Mouse (Mus musculus) Muller cell, postnatal 12 days (primary cell): ENCODE data around the gene Ccdc6.

Source experiments
- DNase-seq: peaks from one replicate; pipeline ENCODE4 v3.0.0-alpha.2; 2015; ENCODE audit errors: inconsistent ontology term

Ccdc6 gene

DNA sequence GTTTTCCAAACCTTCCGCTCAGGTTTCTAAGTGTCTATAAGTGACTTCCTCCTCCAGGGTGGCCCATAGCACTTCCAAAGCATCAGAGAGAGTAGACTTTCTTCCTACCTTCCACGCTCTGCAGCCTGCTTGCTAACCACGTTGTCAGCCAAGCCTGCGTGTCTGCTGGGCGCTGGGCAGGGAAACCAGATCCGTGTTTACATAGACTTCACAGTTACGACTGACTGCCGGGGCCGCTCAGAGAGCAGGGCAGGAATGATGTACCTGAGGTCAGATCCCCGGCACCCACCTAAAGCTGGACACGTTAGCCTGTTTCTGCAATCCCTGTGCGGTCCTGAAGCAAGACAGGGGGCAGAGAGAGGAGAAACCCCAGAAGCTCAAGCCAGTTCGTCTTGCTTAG lies 71.5 kb downstream of the Ccdc6 start:
- DNase-seq = no peak

DNA sequence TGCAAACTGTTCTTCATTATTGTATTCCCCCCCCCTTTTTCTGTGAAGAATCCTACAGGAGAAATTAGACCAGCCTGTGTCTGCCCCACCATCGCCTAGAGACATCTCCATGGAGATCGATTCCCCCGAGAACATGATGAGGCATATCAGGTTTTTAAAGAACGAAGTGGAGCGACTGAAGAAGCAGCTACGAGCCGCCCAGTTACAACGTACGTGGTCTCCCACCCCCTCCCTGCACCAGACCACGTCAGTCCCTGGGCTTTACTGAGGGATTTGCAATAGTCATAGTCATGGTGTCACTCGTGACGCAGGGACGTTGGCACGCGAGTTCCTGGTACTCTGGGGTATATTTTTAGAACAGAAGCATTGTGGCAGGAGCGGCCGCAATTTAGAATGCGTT lies 72.1 kb downstream of the Ccdc6 start:
- DNase-seq = no peak

DNA sequence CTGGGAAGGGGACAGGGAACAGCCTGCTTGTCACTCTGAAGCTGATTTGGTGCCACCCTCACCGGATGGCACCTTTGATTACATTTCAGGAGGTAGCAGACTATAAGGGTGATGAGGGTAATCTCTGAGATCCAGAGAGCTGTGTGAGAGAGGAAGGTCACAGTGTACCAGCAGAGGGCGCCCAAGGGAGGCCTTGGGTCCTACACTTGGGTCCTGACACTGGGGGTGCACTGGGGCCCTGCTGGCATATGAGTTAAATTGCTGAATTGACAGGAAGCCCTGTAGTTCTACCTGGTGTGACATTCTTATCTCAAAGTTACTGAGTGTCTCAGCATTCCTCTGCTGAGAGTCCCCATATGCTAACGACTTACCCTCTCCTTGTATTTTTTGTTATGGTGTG lies 76.4 kb downstream of the Ccdc6 start:
- DNase-seq = peak; percentile 44

DNA sequence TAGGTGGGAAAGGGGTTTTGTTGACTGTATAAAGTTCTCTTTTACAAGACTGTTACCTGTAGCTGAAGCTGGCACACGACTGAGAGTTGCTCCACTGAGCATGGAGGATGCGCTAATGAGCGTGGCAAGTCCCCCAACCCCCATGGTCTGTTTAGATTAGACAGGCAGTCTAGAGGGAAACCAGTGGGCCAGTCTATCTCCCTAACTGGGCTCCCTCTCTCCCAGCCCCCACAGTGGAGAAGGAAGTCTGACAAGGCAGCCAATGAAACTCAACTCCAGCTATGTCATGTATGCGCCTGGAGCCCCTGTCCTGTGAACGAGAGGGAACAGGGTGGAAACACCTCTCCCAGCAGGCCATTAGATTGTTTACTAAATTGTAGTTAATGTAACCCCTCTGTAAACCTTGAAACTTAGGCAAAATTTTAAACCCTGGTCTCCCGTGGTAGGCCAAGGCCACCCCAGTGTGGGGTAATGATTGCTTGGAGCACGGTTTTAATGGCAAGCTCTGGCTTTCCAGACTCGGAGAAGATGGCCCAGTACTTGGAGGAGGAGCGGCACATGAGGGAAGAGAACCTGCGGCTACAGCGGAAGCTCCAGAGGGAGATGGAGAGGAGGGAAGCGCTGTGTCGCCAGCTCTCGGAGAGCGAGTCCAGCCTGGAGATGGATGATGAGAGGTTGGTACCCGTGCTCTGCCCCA lies 77.7 kb downstream of the Ccdc6 start:
- DNase-seq = no peak

DNA sequence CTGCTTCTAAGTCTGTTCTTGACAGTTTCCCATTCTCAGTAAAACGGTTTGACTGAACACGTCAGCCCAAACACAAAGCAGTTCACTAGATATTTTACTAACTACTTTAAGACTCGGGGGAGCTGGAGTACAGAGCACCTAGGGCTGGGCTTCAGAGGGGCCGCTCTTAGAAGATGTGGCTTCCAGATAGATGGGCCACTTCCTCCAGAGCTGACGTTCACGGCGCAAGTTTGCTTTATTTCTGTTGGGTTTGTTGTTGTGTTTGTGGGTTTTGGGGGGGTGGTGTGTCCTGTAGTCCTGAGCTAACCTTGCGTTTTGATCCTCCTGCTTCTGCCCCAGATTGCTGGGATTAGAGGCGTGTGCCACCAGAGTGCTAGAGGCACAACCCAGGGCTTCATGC lies 83.8 kb downstream of the Ccdc6 start:
- no peak for DNase-seq

DNA sequence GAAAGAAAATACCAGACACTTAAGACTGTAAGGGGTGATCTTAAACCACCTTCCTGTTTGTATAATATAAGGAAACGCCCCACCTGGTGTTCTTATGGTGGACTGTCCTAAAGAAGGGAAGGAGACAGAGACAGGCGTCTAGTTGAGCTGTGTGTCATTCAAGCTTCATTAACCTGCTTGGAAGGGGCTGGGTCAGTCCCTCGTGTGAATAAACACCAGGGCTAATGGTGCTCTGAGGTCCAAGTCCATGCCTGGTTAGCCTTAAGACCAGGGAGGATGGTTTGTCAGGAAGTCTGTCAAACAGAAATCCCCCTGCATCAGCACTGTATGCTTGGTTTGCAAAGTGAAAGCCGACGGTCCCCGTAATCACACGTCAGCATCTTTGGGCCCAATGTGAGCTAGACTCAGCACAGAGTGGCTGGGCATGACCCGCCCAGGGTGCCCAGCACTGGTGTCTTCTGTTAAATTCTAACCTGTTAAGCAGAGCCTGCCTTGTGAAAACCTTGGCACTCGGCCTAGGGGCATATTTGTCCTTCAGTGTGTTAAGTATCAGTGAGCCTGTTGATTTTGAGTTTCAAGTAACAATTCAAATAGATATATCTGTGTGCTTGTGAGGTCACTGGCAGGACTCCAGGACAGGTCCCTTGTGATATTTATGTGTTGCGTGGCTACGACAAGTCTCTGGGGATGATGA lies 84.5 kb downstream of the Ccdc6 start:
- DNase-seq = no peak

DNA sequence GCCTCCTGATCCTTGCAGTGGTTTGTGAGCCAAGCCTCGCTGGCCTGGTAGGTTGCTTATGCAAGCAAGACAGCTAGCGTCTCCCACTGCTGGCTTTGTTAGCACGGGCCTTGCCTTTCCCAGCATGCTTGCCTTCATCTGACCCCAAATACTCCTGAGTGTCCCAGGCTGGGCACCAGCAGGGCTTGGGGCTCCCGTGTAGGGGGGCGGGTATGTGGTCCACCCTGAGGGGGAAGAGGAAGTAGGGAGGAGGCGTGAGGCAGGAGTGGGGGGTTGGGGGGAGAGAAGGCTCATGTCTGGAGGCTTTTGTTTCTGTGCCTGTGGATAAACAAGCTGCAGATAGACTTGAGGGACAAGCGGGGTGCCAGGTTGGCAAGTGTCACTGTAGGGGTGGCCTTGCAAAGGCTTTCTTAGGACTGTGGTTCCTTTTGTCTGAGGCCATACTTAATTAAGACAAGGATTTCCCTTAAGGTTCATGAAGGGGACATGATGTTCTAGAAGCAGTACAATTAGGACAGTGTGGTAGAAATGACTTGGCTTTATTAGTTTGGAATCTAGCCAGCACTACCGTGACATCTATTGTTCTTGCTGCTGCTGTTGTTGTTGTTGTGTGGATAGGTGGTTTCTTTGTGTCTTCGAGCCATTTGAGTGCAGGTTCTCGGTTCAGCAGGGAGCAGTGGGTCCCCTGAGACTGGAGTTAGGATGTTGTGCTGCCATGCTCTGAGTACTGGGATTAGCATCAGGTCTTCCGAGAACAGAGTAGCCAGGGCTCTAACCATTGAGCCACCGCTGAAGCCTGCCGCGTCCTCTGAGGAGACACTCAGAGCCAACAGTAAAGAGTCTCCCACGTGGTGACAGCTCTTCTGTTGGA lies 86.5 kb downstream of the Ccdc6 start:
- peak; percentile 38 for DNase-seq

DNA sequence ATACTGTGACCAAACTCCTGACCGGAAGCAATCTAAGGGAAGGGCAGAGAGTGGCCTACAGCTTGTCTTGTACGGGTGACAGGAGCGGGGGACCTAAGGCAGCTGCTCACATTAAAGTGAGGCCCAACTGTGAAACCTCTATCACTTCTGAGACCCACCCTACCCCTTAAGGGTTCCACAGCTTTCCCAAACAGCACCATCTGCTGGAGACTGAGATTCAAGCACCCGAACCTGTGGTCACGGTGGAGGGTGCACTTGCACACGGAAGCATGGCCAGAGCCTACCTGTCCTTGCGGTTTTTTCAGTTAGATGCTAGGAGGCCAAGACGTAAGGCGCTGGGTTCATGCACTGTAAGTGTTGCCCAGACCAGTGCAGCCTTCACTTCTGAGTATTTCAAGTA lies 89.2 kb downstream of the Ccdc6 start:
- no peak for DNase-seq

DNA sequence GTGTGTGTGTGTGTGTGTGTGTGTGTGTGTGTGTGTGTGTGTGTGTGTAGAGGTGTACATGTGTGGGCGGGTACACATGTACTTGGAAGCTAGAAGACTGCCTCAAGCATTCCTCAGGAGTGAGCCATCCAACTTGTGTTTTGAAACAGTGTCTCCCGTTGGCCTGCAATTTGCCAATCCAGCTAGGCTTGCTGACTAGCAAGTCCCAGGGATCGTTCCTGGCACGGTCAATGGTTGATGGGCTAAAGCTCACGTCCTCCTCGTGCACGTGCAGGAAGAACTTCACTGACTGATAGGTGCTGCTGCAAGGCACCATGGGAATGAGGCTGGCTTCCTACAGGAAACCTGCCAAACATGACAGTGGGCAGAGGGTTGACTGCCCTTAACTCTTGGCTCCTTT lies 89.7 kb downstream of the Ccdc6 start:
- no peak for DNase-seq

DNA sequence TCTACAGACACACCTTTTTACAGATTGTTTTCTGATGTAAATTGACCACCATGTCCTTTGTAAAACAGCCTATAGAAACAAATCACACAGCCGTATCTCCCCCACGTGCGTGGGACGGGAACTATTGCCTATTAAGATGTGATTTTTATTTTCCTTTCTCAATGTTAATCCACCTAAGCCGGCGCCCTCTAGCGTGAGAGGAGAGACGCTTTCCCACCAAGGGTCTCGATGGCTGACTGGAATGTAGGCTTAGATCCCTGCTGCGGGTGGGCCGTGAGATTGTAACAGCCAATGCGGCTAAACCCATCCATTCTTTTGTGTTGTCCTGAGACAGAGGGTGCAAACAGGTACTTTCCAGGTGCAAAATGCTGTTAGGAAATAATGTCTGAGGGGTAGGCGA lies 92.9 kb downstream of the Ccdc6 start:
- no peak for DNase-seq

DNA sequence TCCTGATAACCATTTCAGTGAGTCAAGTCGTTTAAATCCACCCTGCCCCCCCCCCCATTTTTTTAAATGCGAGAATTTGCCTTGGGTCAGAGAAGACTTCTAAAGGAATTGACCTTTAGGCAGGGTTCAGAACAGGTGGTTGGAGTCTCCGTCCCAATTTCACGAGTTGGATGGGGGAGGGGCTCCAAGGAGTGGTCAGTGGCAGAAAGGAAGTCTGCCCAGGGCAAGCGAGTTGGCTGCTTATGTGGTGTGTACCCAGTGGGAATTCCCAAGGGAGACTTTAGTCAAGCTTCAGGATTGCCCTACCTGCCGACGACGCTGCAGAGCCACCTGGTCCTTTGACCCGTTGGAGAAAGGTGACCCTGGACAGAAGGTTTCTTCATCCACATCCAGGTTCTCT lies 97.4 kb downstream of the Ccdc6 start:
- DNase-seq = no peak

DNA sequence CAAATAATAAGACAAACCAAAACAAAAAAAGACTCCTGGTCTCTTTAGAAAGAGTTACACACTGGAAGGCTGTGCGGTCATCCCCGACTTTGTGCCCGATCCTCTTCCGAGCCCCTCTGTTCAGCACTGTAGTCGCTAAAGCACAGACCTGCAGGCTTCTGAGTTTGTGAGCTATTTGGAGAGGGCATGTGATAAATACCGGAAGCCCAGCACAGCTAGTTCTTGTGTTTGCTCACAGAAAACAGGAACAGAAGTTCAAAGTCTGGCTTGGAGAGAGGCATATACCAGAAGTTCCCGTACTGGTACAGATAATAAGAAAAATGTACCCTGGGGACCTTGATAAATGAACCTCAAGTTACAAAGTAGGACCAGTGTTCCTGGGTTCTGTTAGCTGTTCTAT lies 98.4 kb downstream of the Ccdc6 start:
- no peak for DNase-seq

DNA sequence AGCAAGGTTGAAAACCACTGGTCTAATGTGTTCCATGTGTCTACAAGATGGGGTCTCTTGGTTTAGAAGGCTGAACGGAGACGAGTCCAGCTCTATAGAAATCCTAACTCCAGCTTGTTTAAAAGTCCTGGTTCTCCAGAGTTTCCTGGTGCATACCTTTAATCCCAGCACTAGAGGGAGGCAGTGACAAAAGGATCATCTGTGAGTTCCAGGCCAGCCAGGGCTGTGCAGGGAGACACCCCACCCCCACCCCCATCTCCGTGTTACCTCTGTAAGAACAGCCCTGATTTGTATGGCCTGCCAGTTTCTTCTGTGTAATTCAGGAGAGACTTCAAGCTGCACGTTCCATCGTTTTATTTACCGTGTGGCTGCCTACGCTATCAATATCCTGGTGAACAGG lies 98.9 kb downstream of the Ccdc6 start:
- peak; percentile 56 for DNase-seq

DNA sequence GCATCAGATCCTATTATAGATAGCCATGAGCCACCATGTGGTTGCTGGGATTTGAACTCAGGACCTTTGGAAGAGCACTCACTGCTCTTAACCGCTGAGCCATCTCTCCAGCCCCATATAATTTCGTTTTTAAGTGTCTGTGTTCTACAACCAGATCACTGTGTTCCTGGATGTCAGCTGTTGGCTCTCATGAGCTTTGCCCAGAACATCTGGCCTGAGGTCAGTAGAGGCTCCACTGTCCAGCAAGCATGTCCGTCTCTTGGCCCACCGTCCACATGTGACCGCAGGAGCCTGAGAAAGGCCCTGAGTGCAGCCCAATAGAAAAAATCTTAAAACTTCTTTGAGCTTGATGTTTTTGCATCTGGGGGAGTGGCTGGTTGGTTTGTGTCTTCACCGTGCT lies 99.7 kb downstream of the Ccdc6 start:
- DNase-seq = no peak

DNA sequence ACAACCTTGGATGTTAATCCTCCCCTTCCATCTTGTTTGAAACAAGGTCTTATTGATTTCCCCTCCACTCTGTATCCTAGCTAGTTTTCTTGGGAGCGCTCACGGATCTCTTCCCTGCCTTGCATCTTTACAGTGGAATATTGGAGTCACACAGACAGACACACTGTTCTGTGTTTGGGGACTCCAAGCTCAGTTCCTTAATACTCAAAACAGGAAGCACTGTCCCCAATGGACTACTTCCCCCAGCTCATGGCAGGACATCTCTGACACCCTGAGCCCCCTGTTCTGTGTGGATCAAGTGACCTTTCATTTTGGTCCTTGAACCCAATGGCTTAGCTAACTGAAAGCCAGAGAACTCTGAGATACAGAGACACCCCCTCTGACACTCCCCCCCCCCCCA lies 100.7 kb downstream of the Ccdc6 start:
- no peak for DNase-seq

DNA sequence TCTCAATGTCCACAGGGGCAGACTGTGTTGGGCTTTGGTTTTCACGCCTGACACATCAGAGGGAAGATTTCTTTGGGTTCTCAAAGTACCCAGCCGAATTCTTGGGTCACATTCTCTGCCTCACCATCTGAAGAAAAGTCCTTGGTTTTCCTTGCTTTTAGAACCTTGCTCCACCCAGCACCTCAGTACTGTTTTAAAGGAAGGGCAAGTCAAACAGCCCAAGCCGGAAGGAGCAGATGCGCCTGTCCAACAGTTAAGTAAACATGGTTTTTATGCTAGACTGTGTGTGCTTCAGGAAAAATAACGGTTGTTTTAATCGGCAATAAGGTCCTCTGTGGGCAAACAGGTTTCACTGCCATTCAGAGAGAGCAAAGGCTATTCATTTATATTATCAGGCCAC lies 101.1 kb downstream of the Ccdc6 start:
- DNase-seq = no peak

DNA sequence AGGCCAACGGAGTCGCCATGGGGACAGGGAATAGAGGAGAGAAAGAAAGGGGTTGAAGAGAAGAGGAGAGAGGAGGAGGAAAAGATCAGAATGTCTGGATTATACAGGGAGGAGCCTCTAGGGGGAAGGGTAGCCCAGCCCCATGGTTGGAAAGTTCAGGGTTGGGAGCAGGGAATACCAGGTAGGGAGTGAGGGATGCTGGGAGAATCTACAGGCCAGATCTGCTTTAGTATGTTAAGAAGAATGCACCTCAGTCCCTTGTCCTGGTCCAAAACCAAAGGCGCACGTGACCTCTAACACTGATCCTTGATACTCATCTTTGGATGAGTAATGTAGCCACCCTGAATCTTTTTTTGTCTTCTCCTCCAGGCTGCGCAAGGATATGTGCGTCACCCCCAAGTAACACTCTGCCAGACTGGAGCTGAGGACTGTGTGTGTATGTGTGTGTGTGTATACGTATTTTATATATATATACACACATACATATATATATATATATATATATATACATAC lies 102.1 kb downstream of the Ccdc6 start:
- no peak for DNase-seq

DNA sequence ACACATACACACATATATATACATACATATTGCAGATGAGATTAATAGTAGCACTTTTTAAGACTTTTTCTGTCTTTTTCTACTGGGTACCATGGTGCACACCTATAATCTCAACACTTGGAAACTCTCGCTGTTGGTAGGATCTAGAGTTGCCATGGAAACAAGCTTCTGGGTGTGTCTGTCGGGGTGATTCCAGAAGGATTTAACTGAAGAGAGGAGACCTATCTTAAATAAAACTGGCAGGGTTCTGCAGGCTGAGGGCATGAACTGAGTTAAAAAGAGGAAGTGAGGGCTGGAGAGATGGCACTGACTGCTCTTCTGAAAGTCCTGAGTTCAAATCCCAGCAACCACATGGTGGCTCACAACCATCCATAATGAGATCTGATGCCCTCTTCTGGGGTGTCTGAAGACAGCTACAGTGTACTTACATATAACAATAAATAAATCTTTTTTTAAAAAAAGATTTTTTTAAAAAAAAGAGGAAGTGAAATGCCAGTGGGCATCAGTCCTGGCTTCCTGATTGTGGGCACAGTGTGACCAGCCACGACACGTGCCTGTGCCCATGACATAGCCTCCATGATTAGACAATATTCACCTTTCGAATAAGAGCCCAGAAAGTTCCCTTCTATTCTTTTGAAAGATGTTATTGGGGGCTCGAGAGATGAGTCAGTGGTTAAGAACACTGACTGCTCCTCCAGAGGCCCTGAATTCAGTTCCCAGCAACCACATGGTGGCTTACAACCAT lies 102.7 kb downstream of the Ccdc6 start:
- no peak for DNase-seq

DNA sequence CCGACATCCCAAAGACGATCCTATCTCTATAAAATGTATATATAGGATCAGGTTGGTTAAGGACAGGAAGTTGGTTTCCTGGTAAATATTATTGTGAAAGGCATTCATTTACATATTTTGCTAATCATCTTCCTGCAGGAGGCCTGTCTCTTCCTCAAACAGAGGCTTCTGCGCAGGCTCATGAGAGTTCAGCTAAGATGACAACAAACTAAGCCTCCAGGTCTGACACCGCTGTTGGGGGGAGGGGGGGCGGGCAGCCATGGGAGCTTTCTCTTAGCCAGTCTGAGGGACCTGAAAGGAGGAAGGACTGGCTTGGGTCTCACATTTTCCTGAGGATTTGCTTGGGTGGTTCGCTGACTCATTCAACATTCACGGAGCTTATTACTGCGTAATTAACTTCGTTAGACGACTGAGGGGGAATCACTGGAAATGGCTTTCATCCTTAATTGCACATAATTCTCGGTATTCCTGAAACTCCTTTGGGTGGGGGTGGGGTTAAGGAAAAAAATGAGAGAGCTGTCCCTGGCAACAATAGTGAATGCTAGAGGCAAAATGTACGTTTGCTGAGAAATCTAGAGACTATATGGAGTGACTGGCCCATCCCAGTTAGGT lies 104.1 kb downstream of the Ccdc6 start:
- peak; percentile 96 for DNase-seq

DNA sequence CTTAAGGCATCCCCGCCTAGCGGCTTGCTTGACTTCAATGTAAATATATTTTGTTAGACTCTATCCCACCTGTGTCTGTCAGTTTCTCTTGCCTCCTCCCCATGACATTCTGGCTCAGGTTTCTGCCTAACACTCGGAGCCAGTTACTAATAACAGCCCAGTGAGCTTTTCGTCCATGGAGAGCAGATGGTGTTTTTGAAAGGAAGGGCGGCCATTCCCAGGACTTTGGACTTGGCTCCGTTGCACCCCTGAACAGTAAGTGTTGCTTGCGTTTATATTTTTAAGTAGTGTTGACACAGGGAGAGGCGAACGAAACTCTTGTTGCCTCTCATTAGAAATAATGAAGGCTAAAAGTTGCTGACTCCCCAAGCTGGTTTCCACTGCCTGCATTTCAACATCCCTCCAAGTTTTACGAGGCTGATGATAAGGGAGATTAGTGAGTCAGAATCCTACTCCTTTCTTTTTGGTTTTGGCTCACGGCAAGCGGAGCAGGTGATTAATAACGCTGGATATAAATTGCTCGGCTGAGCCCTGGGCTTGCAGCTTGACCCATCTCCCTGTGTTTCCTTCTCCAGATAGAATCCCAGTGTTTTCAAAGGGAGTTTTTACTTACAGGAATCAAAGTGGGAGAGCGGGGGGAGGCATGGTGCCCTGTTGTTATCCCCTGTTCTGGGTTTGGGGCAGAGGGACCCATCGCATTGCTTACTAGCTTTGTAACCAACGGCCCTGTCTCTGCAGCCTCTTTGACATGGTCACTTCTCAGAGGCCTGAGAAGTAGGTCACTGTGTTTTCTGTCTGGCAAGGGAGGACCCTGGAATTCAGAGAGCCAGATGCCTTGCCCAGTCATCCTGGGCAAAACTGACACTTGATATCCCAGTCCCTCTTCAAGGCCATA lies 107.8 kb downstream of the Ccdc6 start, which contains the start of gene Mrln:
Mrln (plus strand) TSS at position 160 of the 895 bp plus-strand sequence.
- peak; percentile 76 for DNase-seq
